Mouse (Mus musculus): ENCODE measurements at regions not wholly inside any gene's neighbourhood (a gene's known extent, or its start where the extent isn't known, plus 50 kb on each side); places are given as distances from the start of the nearest gene placed in this dataset.

DNA sequence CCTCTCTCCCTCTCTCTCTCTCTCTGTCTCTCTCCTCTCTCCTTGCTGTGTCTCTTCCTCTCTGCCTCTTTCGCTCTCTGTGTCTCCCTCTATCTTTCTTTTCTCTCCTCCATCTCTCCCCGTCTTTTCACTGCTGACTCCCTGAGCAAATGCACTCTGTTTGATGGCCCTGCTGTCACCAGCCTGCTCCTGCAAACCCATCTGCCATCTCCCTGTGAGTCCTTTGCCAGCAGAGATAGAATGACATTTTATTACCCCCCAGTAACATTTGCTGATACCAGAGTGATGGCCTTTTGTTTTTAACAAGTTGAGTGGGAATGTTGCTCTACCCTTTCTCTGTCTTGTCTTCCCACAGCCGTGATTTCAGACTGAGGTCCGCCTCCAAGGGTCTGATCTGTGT is 436.6 kb downstream of the Tmem132b start:
- Histone ChIP-seq H3K4me1 (ENCODE audit: control insufficient read depth, insufficient read depth, low read length) (no peaks in the 10 kb centered on the region), H3K27me3 (ENCODE audit: control insufficient read depth, insufficient read depth, low read length) (no peaks in the 10 kb centered on the region), H3K4me2 (ENCODE audit: low read depth, low read length) (no peak overlapping the region), H3K9ac (replicated peaks; ENCODE audit: low read length) (no peak overlapping the region), H3K27ac (replicated peaks; ENCODE audit: low read depth, low read length) (no peak overlapping the region), H3K9me3 (replicated peaks; ENCODE audit: control insufficient read depth, low read length) (no peaks in the 10 kb centered on the region), H3K4me3 (ENCODE audit: low read depth, low read length) (no peak overlapping the region), H3K36me3 (replicated peaks; ENCODE audit: control insufficient read depth, insufficient read depth, low read depth, low read length) (no peaks in the 10 kb centered on the region)
- 77% methylated on average over 4 of the region's 4 CpGs for WGBS
- no peak for DNase-seq (ENCODE audit: low spot score)
- no peak for ATAC-seq (replicated peaks; ENCODE audit: insufficient number of reproducible peaks, low FRiP score, low TSS enrichment, low read depth)

- 79% methylated on average over 1 of the region's 1 CpGs for WGBS
- H3K9ac ChIP-seq (replicated peaks; ENCODE audit: low read length) = no peak overlapping the region
- ATAC-seq (replicated peaks; ENCODE audit: insufficient number of reproducible peaks, low FRiP score, low TSS enrichment, low read depth) = no peak
Measured at GRCm38 (mm10) chr5:125974035-125974434, 442.5 kb downstream of the Tmem132b start.

GRCm38 (mm10) chr5:125979801-125980200 is 448.2 kb downstream of the Tmem132b start:
- Histone ChIP-seq H3K4me2 (ENCODE audit: low read depth, low read length) (no peak overlapping the region), H3K27me3 (ENCODE audit: control insufficient read depth, insufficient read depth, low read length) (no peaks in the 10 kb centered on the region), H3K9me3 (replicated peaks; ENCODE audit: control insufficient read depth, low read length) (no peaks in the 10 kb centered on the region), H3K4me3 (ENCODE audit: low read depth, low read length) (no peak overlapping the region), H3K9ac (replicated peaks; ENCODE audit: low read length) (no peak overlapping the region), H3K4me1 (ENCODE audit: control insufficient read depth, insufficient read depth, low read length) (no peaks in the 10 kb centered on the region), H3K27ac (replicated peaks; ENCODE audit: low read depth, low read length) (no peak overlapping the region), H3K36me3 (replicated peaks; ENCODE audit: control insufficient read depth, insufficient read depth, low read depth, low read length) (no peaks in the 10 kb centered on the region)
- ATAC-seq (replicated peaks; ENCODE audit: insufficient number of reproducible peaks, low FRiP score, low TSS enrichment, low read depth) (no peak), DNase-seq (ENCODE audit: low spot score) (no peak)
- 83% methylated on average over 6 of the region's 6 CpGs for WGBS

More at GRCm38 (mm10) chr5:125974035-125974434, 442.5 kb downstream of the Tmem132b start:
- no peaks in the 10 kb centered on the region for H3K9me3 ChIP-seq (replicated peaks; ENCODE audit: control insufficient read depth, low read length)
- no peak overlapping the region for H3K27ac ChIP-seq (replicated peaks; ENCODE audit: low read depth, low read length)
- no peaks in the 10 kb centered on the region for H3K27me3 ChIP-seq (ENCODE audit: control insufficient read depth, insufficient read depth, low read length)
- DNase-seq (ENCODE audit: low spot score) = no peak
- no peak overlapping the region for H3K4me3 ChIP-seq (ENCODE audit: low read depth, low read length)
- no peaks in the 10 kb centered on the region for H3K4me1 ChIP-seq (ENCODE audit: control insufficient read depth, insufficient read depth, low read length)
- H3K4me2 ChIP-seq (ENCODE audit: low read depth, low read length) = no peak overlapping the region
- H3K36me3 ChIP-seq (replicated peaks; ENCODE audit: control insufficient read depth, insufficient read depth, low read depth, low read length) = no peaks in the 10 kb centered on the region

GRCm38 (mm10) chr5:125985356-125985755 is 453.8 kb downstream of the Tmem132b start:
- Histone ChIP-seq H3K36me3 (replicated peaks; ENCODE audit: control insufficient read depth, insufficient read depth, low read depth, low read length) (no peaks in the 10 kb centered on the region), H3K27ac (replicated peaks; ENCODE audit: low read depth, low read length) (no peak overlapping the region), H3K4me3 (ENCODE audit: low read depth, low read length) (no peak overlapping the region), H3K4me1 (ENCODE audit: control insufficient read depth, insufficient read depth, low read length) (no peaks in the 10 kb centered on the region), H3K9me3 (replicated peaks; ENCODE audit: control insufficient read depth, low read length) (no peaks in the 10 kb centered on the region), H3K4me2 (ENCODE audit: low read depth, low read length) (no peak overlapping the region), H3K27me3 (ENCODE audit: control insufficient read depth, insufficient read depth, low read length) (no peaks in the 10 kb centered on the region), H3K9ac (replicated peaks; ENCODE audit: low read length) (no peak overlapping the region)
- DNase-seq (ENCODE audit: low spot score) (no peak), ATAC-seq (replicated peaks; ENCODE audit: insufficient number of reproducible peaks, low FRiP score, low TSS enrichment, low read depth) (no peak)

GRCm38 (mm10) chr5:125997173-125997572 is 465.6 kb downstream of the Tmem132b start:
- H3K4me1 ChIP-seq (ENCODE audit: control insufficient read depth, insufficient read depth, low read length) = no peaks in the 10 kb centered on the region
- DNase-seq (ENCODE audit: low spot score) = no peak
- ATAC-seq (replicated peaks; ENCODE audit: insufficient number of reproducible peaks, low FRiP score, low TSS enrichment, low read depth) = no peak
- H3K9me3 ChIP-seq (replicated peaks; ENCODE audit: control insufficient read depth, low read length) = no peaks in the 10 kb centered on the region
- no peak overlapping the region for H3K4me3 ChIP-seq (ENCODE audit: low read depth, low read length)
- 50% methylated on average over 8 of the region's 8 CpGs for whole genome bisulfite sequencing
- H3K36me3 ChIP-seq (replicated peaks; ENCODE audit: control insufficient read depth, insufficient read depth, low read depth, low read length) = no peaks in the 10 kb centered on the region
- no peak overlapping the region for H3K9ac ChIP-seq (replicated peaks; ENCODE audit: low read length)
- H3K27me3 ChIP-seq (ENCODE audit: control insufficient read depth, insufficient read depth, low read length) = no peaks in the 10 kb centered on the region
- no peak overlapping the region for H3K4me2 ChIP-seq (ENCODE audit: low read depth, low read length)
- no peak overlapping the region for H3K27ac ChIP-seq (replicated peaks; ENCODE audit: low read depth, low read length)

DNA sequence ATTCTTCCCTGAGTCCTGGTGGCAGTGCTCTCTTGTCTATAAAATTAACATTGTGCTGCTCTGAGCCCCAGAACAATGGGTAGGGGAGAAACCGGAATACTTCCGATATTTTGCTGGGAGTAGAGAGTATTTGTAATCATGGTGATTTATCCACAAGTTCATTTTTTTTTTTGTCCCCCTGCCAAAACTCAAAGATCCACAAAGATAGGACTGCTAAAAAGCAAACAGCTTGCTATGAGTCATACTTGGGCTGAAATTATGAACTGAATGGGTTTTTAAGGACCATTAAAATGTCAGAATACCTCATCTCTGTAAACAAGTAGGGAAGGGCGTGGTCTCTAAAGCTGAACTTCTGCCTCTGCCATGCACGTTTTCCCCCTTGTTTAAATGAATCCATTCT is 476.3 kb downstream of the Tmem132b start:
- H3K4me2 ChIP-seq (ENCODE audit: low read depth, low read length) = no peak overlapping the region
- 76% methylated on average over 4 of the region's 4 CpGs for whole genome bisulfite sequencing
- no peak overlapping the region for H3K4me3 ChIP-seq (ENCODE audit: low read depth, low read length)
- no peaks in the 10 kb centered on the region for H3K9me3 ChIP-seq (replicated peaks; ENCODE audit: control insufficient read depth, low read length)
- no peak overlapping the region for H3K27ac ChIP-seq (replicated peaks; ENCODE audit: low read depth, low read length)
- no peaks in the 10 kb centered on the region for H3K36me3 ChIP-seq (replicated peaks; ENCODE audit: control insufficient read depth, insufficient read depth, low read depth, low read length)
- no peaks in the 10 kb centered on the region for H3K27me3 ChIP-seq (ENCODE audit: control insufficient read depth, insufficient read depth, low read length)
- ATAC-seq (replicated peaks; ENCODE audit: insufficient number of reproducible peaks, low FRiP score, low TSS enrichment, low read depth) = no peak
- H3K4me1 ChIP-seq (ENCODE audit: control insufficient read depth, insufficient read depth, low read length) = no peaks in the 10 kb centered on the region
- no peak overlapping the region for H3K9ac ChIP-seq (replicated peaks; ENCODE audit: low read length)
- DNase-seq (ENCODE audit: low spot score) = no peak

- H3K4me2 ChIP-seq (ENCODE audit: low read depth, low read length) = no peak overlapping the region
Measured at GRCm38 (mm10) chr5:126008321-126008720, 476.7 kb downstream of the Tmem132b start.

GRCm38 (mm10) chr5:126019781-126020180 is 488.2 kb downstream of the Tmem132b start:
- no peak overlapping the region for H3K27ac ChIP-seq (replicated peaks; ENCODE audit: low read depth, low read length)
- no peak overlapping the region for H3K4me2 ChIP-seq (ENCODE audit: low read depth, low read length)
- no peak for ATAC-seq (replicated peaks; ENCODE audit: insufficient number of reproducible peaks, low FRiP score, low TSS enrichment, low read depth)
- no peaks in the 10 kb centered on the region for H3K4me1 ChIP-seq (ENCODE audit: control insufficient read depth, insufficient read depth, low read length)
- no peak overlapping the region for H3K9ac ChIP-seq (replicated peaks; ENCODE audit: low read length)
- H3K27me3 ChIP-seq (ENCODE audit: control insufficient read depth, insufficient read depth, low read length) = no peaks in the 10 kb centered on the region
- 90% methylated on average over 8 of the region's 8 CpGs for WGBS
- no peak overlapping the region for H3K4me3 ChIP-seq (ENCODE audit: low read depth, low read length)
- DNase-seq (ENCODE audit: low spot score) = no peak
- H3K9me3 ChIP-seq (replicated peaks; ENCODE audit: control insufficient read depth, low read length) = no peaks in the 10 kb centered on the region
- H3K36me3 ChIP-seq (replicated peaks; ENCODE audit: control insufficient read depth, insufficient read depth, low read depth, low read length) = no peaks in the 10 kb centered on the region

More at GRCm38 (mm10) chr5:126008321-126008720, 476.7 kb downstream of the Tmem132b start:
- no peaks in the 10 kb centered on the region for H3K4me1 ChIP-seq (ENCODE audit: control insufficient read depth, insufficient read depth, low read length)
- no peaks in the 10 kb centered on the region for H3K9me3 ChIP-seq (replicated peaks; ENCODE audit: control insufficient read depth, low read length)
- H3K27ac ChIP-seq (replicated peaks; ENCODE audit: low read depth, low read length) = no peak overlapping the region
- DNase-seq (ENCODE audit: low spot score) (no peak), ATAC-seq (replicated peaks; ENCODE audit: insufficient number of reproducible peaks, low FRiP score, low TSS enrichment, low read depth) (no peak)
- WGBS = 87% methylated on average over 8 of the region's 8 CpGs
- H3K27me3 ChIP-seq (ENCODE audit: control insufficient read depth, insufficient read depth, low read length) = no peaks in the 10 kb centered on the region
- no peak overlapping the region for H3K4me3 ChIP-seq (ENCODE audit: low read depth, low read length)
- no peak overlapping the region for H3K9ac ChIP-seq (replicated peaks; ENCODE audit: low read length)
- no peaks in the 10 kb centered on the region for H3K36me3 ChIP-seq (replicated peaks; ENCODE audit: control insufficient read depth, insufficient read depth, low read depth, low read length)

Data from embryonic facial prominence, embryonic 11.5 days (tissue).